Mouse (Mus musculus): ENCODE measurements around the gene Tas1r1. TPM values are rescaled to one million over a fixed set of nuclear protein-coding genes. Genes with fewer than 3 reads are reported as not detected.
A peak's percentile ranks its signal among the peaks of the same experiment; 100 is the strongest.

The Tas1r1 gene
- total and polyA plus RNA-seq, 2 experiments from 2014 or later, result 0.42 to 1.7 TPM

GRCm38 (mm10) chr4:151992091-151992490, 46.3 kb downstream of the Tas1r1 start:
- H3K27ac ChIP-seq, result no peak overlapping the region
- 93% methylated on average over 9 of the region's 9 CpGs for WGBS
- TF ChIP-seq CTCF (IDR thresholded peaks at IDR 0.05; ENCODE audit: low read depth), result no peak
- peaks cover 23% of the 10 kb centered on the region; the same call in 1 of the 2 replicates for H3K36me3 ChIP-seq (ENCODE audit: insufficient read depth, low read length)
- no peak overlapping the region for H3K9ac ChIP-seq (replicated peaks; ENCODE audit: low read length)
- peaks cover 7% of the 10 kb centered on the region for H3K4me1 ChIP-seq (ENCODE audit: insufficient read depth, low read length)
- H3K27me3 ChIP-seq (ENCODE audit: insufficient read depth, low read length), result no peaks in the 10 kb centered on the region
- H3K4me3 ChIP-seq (ENCODE audit: low read length), result no peak overlapping the region
- H3K9me3 ChIP-seq (ENCODE audit: low read length), result no peaks in the 10 kb centered on the region
- no peak overlapping the region for H3K4me2 ChIP-seq (ENCODE audit: low read depth, low read length)
- no peak for ATAC-seq
- DNase-seq (ENCODE audit: low spot score), result no peak

GRCm38 (mm10) chr4:151989110-151989488, 49.3 kb downstream of the Tas1r1 start:
- no peaks in the 10 kb centered on the region for H3K27me3 ChIP-seq (ENCODE audit: insufficient read depth, low read length)
- ATAC-seq (peak; percentile 1), DNase-seq (ENCODE audit: low spot score) (no peak)
- peaks cover 11% of the 10 kb centered on the region for H3K4me1 ChIP-seq (ENCODE audit: insufficient read depth, low read length)
- H3K36me3 ChIP-seq (ENCODE audit: insufficient read depth, low read length), result peaks cover 23% of the 10 kb centered on the region; the same call in 1 of the 2 replicates
- H3K4me2 ChIP-seq (ENCODE audit: low read depth, low read length), result peak overlapping the region; percentile 86
- WGBS, result 35% methylated on average over 6 of the region's 6 CpGs
- H3K9ac ChIP-seq (replicated peaks; ENCODE audit: low read length), result no peak overlapping the region; the same call in 1 of the 2 replicates
- H3K4me3 ChIP-seq (ENCODE audit: low read length), result peak overlapping the region; percentile 76
- TF ChIP-seq CTCF (IDR thresholded peaks at IDR 0.05; ENCODE audit: low read depth), result no peak
- H3K27ac ChIP-seq, result peak overlapping the region; percentile 88; the same call in 1 of the 2 replicates
- H3K9me3 ChIP-seq (ENCODE audit: low read length), result no peaks in the 10 kb centered on the region

- no peak for TF ChIP-seq CTCF (IDR thresholded peaks at IDR 0.05; ENCODE audit: low read depth)
- H3K4me3 ChIP-seq (ENCODE audit: low read length), result peak within 1 kb of the TSS; percentile 76
- H3K9me3 ChIP-seq (ENCODE audit: low read length), result no peaks in the 10 kb centered on the region
- DNase-seq (ENCODE audit: low spot score), result peak; percentile 83
- WGBS, result under 1% methylated on average over 49 of the region's 54 CpGs
- H3K27ac ChIP-seq, result peak within 1 kb of the TSS; percentile 88
- H3K9ac ChIP-seq (replicated peaks; ENCODE audit: low read length), result peak within 1 kb of the TSS; percentile 91
- peak; percentile 73 for ATAC-seq
- peak within 1 kb of the TSS; percentile 86 for H3K4me2 ChIP-seq (ENCODE audit: low read depth, low read length)
- no peaks in the 10 kb centered on the region for H3K27me3 ChIP-seq (ENCODE audit: insufficient read depth, low read length)
- H3K4me1 ChIP-seq (ENCODE audit: insufficient read depth, low read length), result peaks cover 11% of the 10 kb centered on the region
- peaks cover 23% of the 10 kb centered on the region; the same call in 1 of the 2 replicates for H3K36me3 ChIP-seq (ENCODE audit: insufficient read depth, low read length)
Measured at GRCm38 (mm10) chr4:151988342-151989109, 49.8 kb downstream of the Tas1r1 start, which contains the start of gene Thap3. Gene Thap3 (minus strand): TSS chr4:151988997.

GRCm38 (mm10) chr4:151988014-151988341, 50.4 kb downstream of the Tas1r1 start:
- no peak for TF ChIP-seq CTCF (IDR thresholded peaks at IDR 0.05; ENCODE audit: low read depth)
- Histone ChIP-seq H3K4me1 (ENCODE audit: insufficient read depth, low read length) (peaks cover 11% of the 10 kb centered on the region), H3K9ac (replicated peaks; ENCODE audit: low read length) (peak overlapping the region; percentile 91), H3K27me3 (ENCODE audit: insufficient read depth, low read length) (no peaks in the 10 kb centered on the region), H3K27ac (peak overlapping the region; percentile 88), H3K4me3 (ENCODE audit: low read length) (peak overlapping the region; percentile 76), H3K4me2 (ENCODE audit: low read depth, low read length) (peak overlapping the region; percentile 86), H3K9me3 (ENCODE audit: low read length) (no peaks in the 10 kb centered on the region), H3K36me3 (ENCODE audit: insufficient read depth, low read length) (peaks cover 23% of the 10 kb centered on the region; the same call in 1 of the 2 replicates)
- DNase-seq (ENCODE audit: low spot score) (peak; percentile 30), ATAC-seq (no peak)
- WGBS, result 18% methylated on average over 10 of the region's 10 CpGs

GRCm38 (mm10) chr4:151986650-151987049, 51.7 kb downstream of the Tas1r1 start:
- H3K9ac ChIP-seq (replicated peaks; ENCODE audit: low read length), result no peak overlapping the region
- TF ChIP-seq CTCF (IDR thresholded peaks at IDR 0.05; ENCODE audit: low read depth), result no peak
- peaks cover 14% of the 10 kb centered on the region; the same call in 1 of the 2 replicates for H3K36me3 ChIP-seq (ENCODE audit: insufficient read depth, low read length)
- peaks cover 11% of the 10 kb centered on the region for H3K4me1 ChIP-seq (ENCODE audit: insufficient read depth, low read length)
- no peaks in the 10 kb centered on the region for H3K27me3 ChIP-seq (ENCODE audit: insufficient read depth, low read length)
- WGBS, result 61% methylated on average over 8 of the region's 8 CpGs
- no peak overlapping the region for H3K4me3 ChIP-seq (ENCODE audit: low read length)
- no peak for ATAC-seq
- no peaks in the 10 kb centered on the region for H3K9me3 ChIP-seq (ENCODE audit: low read length)
- H3K27ac ChIP-seq, result no peak overlapping the region
- no peak overlapping the region for H3K4me2 ChIP-seq (ENCODE audit: low read depth, low read length)
- DNase-seq (ENCODE audit: low spot score), result no peak

- ATAC-seq, result no peak
- H3K27me3 ChIP-seq (ENCODE audit: insufficient read depth, low read length), result no peaks in the 10 kb centered on the region
- peak; percentile 15; the same call in 1 of the 2 replicates for TF ChIP-seq CTCF (IDR thresholded peaks at IDR 0.05; ENCODE audit: low read depth)
- H3K9ac ChIP-seq (replicated peaks; ENCODE audit: low read length), result no peak overlapping the region
- WGBS, result 42% methylated on average over 10 of the region's 10 CpGs
- H3K27ac ChIP-seq, result no peak overlapping the region
- H3K4me3 ChIP-seq (ENCODE audit: low read length), result no peak overlapping the region
- H3K4me2 ChIP-seq (ENCODE audit: low read depth, low read length), result no peak overlapping the region
- DNase-seq (ENCODE audit: low spot score), result no peak
- H3K4me1 ChIP-seq (ENCODE audit: insufficient read depth, low read length), result peaks cover 11% of the 10 kb centered on the region
- no peaks in the 10 kb centered on the region for H3K9me3 ChIP-seq (ENCODE audit: low read length)
- peaks cover 7% of the 10 kb centered on the region; the same call in 1 of the 2 replicates for H3K36me3 ChIP-seq (ENCODE audit: insufficient read depth, low read length)
Measured at GRCm38 (mm10) chr4:151985886-151986285, 52.5 kb downstream of the Tas1r1 start.

GRCm38 (mm10) chr4:151983560-151983959, 54.8 kb downstream of the Tas1r1 start:
- WGBS, result 44% methylated on average over 8 of the region's 9 CpGs
- H3K4me1 ChIP-seq (ENCODE audit: insufficient read depth, low read length), result peaks cover 11% of the 10 kb centered on the region
- H3K27me3 ChIP-seq (ENCODE audit: insufficient read depth, low read length), result no peaks in the 10 kb centered on the region
- no peak for TF ChIP-seq CTCF (IDR thresholded peaks at IDR 0.05; ENCODE audit: low read depth)
- no peak overlapping the region for H3K4me2 ChIP-seq (ENCODE audit: low read depth, low read length)
- DNase-seq (ENCODE audit: low spot score) (peak; percentile 46), ATAC-seq (peak; percentile 48)
- H3K36me3 ChIP-seq (ENCODE audit: insufficient read depth, low read length), result peaks cover 10% of the 10 kb centered on the region; the same call in 1 of the 2 replicates
- no peak overlapping the region for H3K27ac ChIP-seq
- no peak overlapping the region for H3K9ac ChIP-seq (replicated peaks; ENCODE audit: low read length)
- H3K4me3 ChIP-seq (ENCODE audit: low read length), result no peak overlapping the region
- no peaks in the 10 kb centered on the region for H3K9me3 ChIP-seq (ENCODE audit: low read length)
